Mouse (Mus musculus): ENCODE results near the gene Slc23a2. TPM values are rescaled to one million over a fixed set of nuclear protein-coding genes. Genes with fewer than 3 reads are reported as not detected.
A peak's percentile ranks its signal among the peaks of the same experiment; 100 is the strongest.

Gene Slc23a2
- polyA plus RNA-seq, 1 experiment from 2014 or later, result 11.8 TPM

GRCm38 (mm10) chr2:132151592-132151991 lies 6.7 kb upstream of the Slc23a2 start:
- Histone ChIP-seq H3K27me3 (ENCODE audit: insufficient read depth, poor library complexity, severe bottlenecking) (peaks cover 4% of the 10 kb centered on the region; the same call in 1 of the 2 replicates), H3K4me1 (replicated peaks) (peaks cover 12% of the 10 kb centered on the region; the same call in 1 of the 2 replicates), H3K27ac (no peak overlapping the region), H3K9me3 (no peaks in the 10 kb centered on the region), H3K36me3 (no peaks in the 10 kb centered on the region), H3K4me3 (no peak overlapping the region)
- no peak for DNase-seq (ENCODE audit: low spot score)
- 82% methylated on average over 6 of the region's 6 CpGs for WGBS

GRCm38 (mm10) chr2:132150926-132151325 lies 6.0 kb upstream of the Slc23a2 start:
- Histone ChIP-seq H3K27ac (no peak overlapping the region), H3K9me3 (no peaks in the 10 kb centered on the region), H3K36me3 (no peaks in the 10 kb centered on the region), H3K4me1 (replicated peaks) (peaks cover 13% of the 10 kb centered on the region; the same call in 1 of the 2 replicates), H3K4me3 (no peak overlapping the region), H3K27me3 (ENCODE audit: insufficient read depth, poor library complexity, severe bottlenecking) (peaks cover 10% of the 10 kb centered on the region; the same call in 1 of the 2 replicates)
- no peak for DNase-seq (ENCODE audit: low spot score)
- 78% methylated on average over 1 of the region's 1 CpGs for WGBS

GRCm38 (mm10) chr2:132146502-132146901 lies 1.6 kb upstream of the Slc23a2 start:
- H3K9me3 ChIP-seq, result no peaks in the 10 kb centered on the region
- peaks cover 24% of the 10 kb centered on the region; the same call in 1 of the 2 replicates for H3K27me3 ChIP-seq (ENCODE audit: insufficient read depth, poor library complexity, severe bottlenecking)
- H3K27ac ChIP-seq, result no peak overlapping the region
- H3K4me1 ChIP-seq (replicated peaks), result peaks cover 32% of the 10 kb centered on the region
- peaks cover 6% of the 10 kb centered on the region for H3K36me3 ChIP-seq
- H3K4me3 ChIP-seq, result no peak overlapping the region
- DNase-seq (ENCODE audit: low spot score), result no peak
- 37% methylated on average over 4 of the region's 4 CpGs for WGBS

GRCm38 (mm10) chr2:132143943-132144927 lies 673 bp downstream of the Slc23a2 start:
- H3K4me1 ChIP-seq (replicated peaks), result peaks cover 37% of the 10 kb centered on the region
- peaks cover 24% of the 10 kb centered on the region; the same call in 1 of the 2 replicates for H3K27me3 ChIP-seq (ENCODE audit: insufficient read depth, poor library complexity, severe bottlenecking)
- peak overlapping the region; percentile 89 for H3K4me3 ChIP-seq
- peaks cover 6% of the 10 kb centered on the region for H3K36me3 ChIP-seq
- no peaks in the 10 kb centered on the region for H3K9me3 ChIP-seq
- 2% methylated on average over 66 of the region's 66 CpGs for WGBS
- peak; percentile 41 for DNase-seq (ENCODE audit: low spot score)
- peak overlapping the region; percentile 88 for H3K27ac ChIP-seq

GRCm38 (mm10) chr2:132142606-132143005 lies 2.3 kb downstream of the Slc23a2 start:
- Histone ChIP-seq H3K9me3 (no peaks in the 10 kb centered on the region), H3K27me3 (ENCODE audit: insufficient read depth, poor library complexity, severe bottlenecking) (peaks cover 24% of the 10 kb centered on the region; the same call in 1 of the 2 replicates), H3K4me1 (replicated peaks) (peaks cover 34% of the 10 kb centered on the region), H3K27ac (no peak overlapping the region), H3K4me3 (no peak overlapping the region), H3K36me3 (peaks cover 6% of the 10 kb centered on the region)
- DNase-seq (ENCODE audit: low spot score), result no peak
- 92% methylated on average over 8 of the region's 8 CpGs for WGBS

GRCm38 (mm10) chr2:132140536-132140935 lies 4.4 kb downstream of the Slc23a2 start:
- H3K4me3 ChIP-seq, result no peak overlapping the region
- WGBS, result 79% methylated on average over 10 of the region's 10 CpGs
- no peak for DNase-seq (ENCODE audit: low spot score)
- peaks cover 20% of the 10 kb centered on the region for H3K4me1 ChIP-seq (replicated peaks)
- H3K36me3 ChIP-seq, result peaks cover 6% of the 10 kb centered on the region
- no peak overlapping the region for H3K27ac ChIP-seq
- H3K27me3 ChIP-seq (ENCODE audit: insufficient read depth, poor library complexity, severe bottlenecking), result peaks cover 10% of the 10 kb centered on the region; the same call in 1 of the 2 replicates
- no peaks in the 10 kb centered on the region for H3K9me3 ChIP-seq

GRCm38 (mm10) chr2:132139099-132139498 lies 5.8 kb downstream of the Slc23a2 start:
- DNase-seq (ENCODE audit: low spot score), result no peak
- peaks cover 8% of the 10 kb centered on the region; the same call in 1 of the 2 replicates for H3K27me3 ChIP-seq (ENCODE audit: insufficient read depth, poor library complexity, severe bottlenecking)
- H3K9me3 ChIP-seq, result no peaks in the 10 kb centered on the region
- no peak overlapping the region for H3K27ac ChIP-seq
- H3K4me1 ChIP-seq (replicated peaks), result peaks cover 13% of the 10 kb centered on the region
- no peak overlapping the region for H3K4me3 ChIP-seq
- 89% methylated on average over 2 of the region's 2 CpGs for WGBS
- peaks cover 6% of the 10 kb centered on the region for H3K36me3 ChIP-seq

GRCm38 (mm10) chr2:132135876-132136637 lies 8.9 kb downstream of the Slc23a2 start:
- WGBS, result 89% methylated on average over 8 of the region's 8 CpGs

GRCm38 (mm10) chr2:132134758-132135157 lies 10.2 kb downstream of the Slc23a2 start:
- no peak for DNase-seq (ENCODE audit: low spot score)
- H3K27me3 ChIP-seq (ENCODE audit: insufficient read depth, poor library complexity, severe bottlenecking), result no peaks in the 10 kb centered on the region
- H3K9me3 ChIP-seq, result no peaks in the 10 kb centered on the region
- H3K27ac ChIP-seq, result no peak overlapping the region
- peaks cover 23% of the 10 kb centered on the region for H3K4me1 ChIP-seq (replicated peaks)
- no peak overlapping the region for H3K4me3 ChIP-seq
- 88% methylated on average over 4 of the region's 4 CpGs for WGBS
- H3K36me3 ChIP-seq, result no peaks in the 10 kb centered on the region

More at GRCm38 (mm10) chr2:132135876-132136637, 8.9 kb downstream of the Slc23a2 start:
- Histone ChIP-seq H3K4me3 (no peak overlapping the region), H3K4me1 (replicated peaks) (peaks cover 23% of the 10 kb centered on the region), H3K9me3 (no peaks in the 10 kb centered on the region), H3K36me3 (no peaks in the 10 kb centered on the region), H3K27ac (no peak overlapping the region), H3K27me3 (ENCODE audit: insufficient read depth, poor library complexity, severe bottlenecking) (no peaks in the 10 kb centered on the region)
- DNase-seq (ENCODE audit: low spot score), result no peak

GRCm38 (mm10) chr2:132133436-132133835 lies 11.5 kb downstream of the Slc23a2 start:
- Histone ChIP-seq H3K27ac (no peak overlapping the region), H3K9me3 (no peaks in the 10 kb centered on the region), H3K4me3 (no peak overlapping the region), H3K4me1 (replicated peaks) (peaks cover 23% of the 10 kb centered on the region), H3K36me3 (no peaks in the 10 kb centered on the region), H3K27me3 (ENCODE audit: insufficient read depth, poor library complexity, severe bottlenecking) (no peaks in the 10 kb centered on the region)
- no peak for DNase-seq (ENCODE audit: low spot score)
- 45% methylated on average over 2 of the region's 2 CpGs for WGBS

- under 1% methylated on average over 9 of the region's 9 CpGs for WGBS
- Histone ChIP-seq H3K27ac (no peak overlapping the region), H3K4me3 (peak overlapping the region; percentile 39), H3K36me3 (no peaks in the 10 kb centered on the region), H3K9me3 (no peaks in the 10 kb centered on the region), H3K27me3 (ENCODE audit: insufficient read depth, poor library complexity, severe bottlenecking) (no peaks in the 10 kb centered on the region), H3K4me1 (replicated peaks) (peaks cover 23% of the 10 kb centered on the region)
- peak; percentile 40 for DNase-seq (ENCODE audit: low spot score)
Measured at GRCm38 (mm10) chr2:132131266-132131665, 13.6 kb downstream of the Slc23a2 start.

GRCm38 (mm10) chr2:132129980-132130379 lies 14.9 kb downstream of the Slc23a2 start:
- no peaks in the 10 kb centered on the region for H3K36me3 ChIP-seq
- 89% methylated on average over 7 of the region's 7 CpGs for WGBS
- no peaks in the 10 kb centered on the region for H3K27me3 ChIP-seq (ENCODE audit: insufficient read depth, poor library complexity, severe bottlenecking)
- peaks cover 23% of the 10 kb centered on the region for H3K4me1 ChIP-seq (replicated peaks)
- H3K9me3 ChIP-seq, result no peaks in the 10 kb centered on the region
- DNase-seq (ENCODE audit: low spot score), result no peak
- no peak overlapping the region for H3K4me3 ChIP-seq
- no peak overlapping the region for H3K27ac ChIP-seq

Data from hindbrain, embryonic 10.5 days (tissue).